Mouse (Mus musculus) ovary, adult 18-20 months (tissue): ENCODE measurements around the gene Rab12.

Experiments used
- DNase-seq: peaks from one replicate; pipeline ENCODE4 v3.0.0; 2022; ENCODE audit warnings: low spot score, mixed read lengths

Gene Rab12

GRCm38 (mm10) chr17:66447978-66448377 is 71.6 kb downstream of the Rab12 start:
- DNase-seq = no peak

- no peak for DNase-seq
These were observed 72.6 kb downstream of the Rab12 start for GRCm38 (mm10) chr17:66447007-66447312.

GRCm38 (mm10) chr17:66446196-66447006 is 73.1 kb downstream of the Rab12 start:
- DNase-seq = no peak
